Mouse (Mus musculus) thymus, postnatal 25 days (tissue): ENCODE results near the gene Nudt14.

Source experiments
- DNase-seq: peaks from one replicate; pipeline ENCODE4 v3.0.0; 2022

Gene Nudt14

GRCm38 (mm10) chr12:112941776-112942713 lies at the start of gene Nudt14:
Gene Nudt14 (minus strand): TSS chr12:112942124.
- peak; percentile 78 for DNase-seq

GRCm38 (mm10) chr12:112991444-112991843 lies 49.5 kb upstream of the Nudt14 start:
- DNase-seq: no peak

DNA sequence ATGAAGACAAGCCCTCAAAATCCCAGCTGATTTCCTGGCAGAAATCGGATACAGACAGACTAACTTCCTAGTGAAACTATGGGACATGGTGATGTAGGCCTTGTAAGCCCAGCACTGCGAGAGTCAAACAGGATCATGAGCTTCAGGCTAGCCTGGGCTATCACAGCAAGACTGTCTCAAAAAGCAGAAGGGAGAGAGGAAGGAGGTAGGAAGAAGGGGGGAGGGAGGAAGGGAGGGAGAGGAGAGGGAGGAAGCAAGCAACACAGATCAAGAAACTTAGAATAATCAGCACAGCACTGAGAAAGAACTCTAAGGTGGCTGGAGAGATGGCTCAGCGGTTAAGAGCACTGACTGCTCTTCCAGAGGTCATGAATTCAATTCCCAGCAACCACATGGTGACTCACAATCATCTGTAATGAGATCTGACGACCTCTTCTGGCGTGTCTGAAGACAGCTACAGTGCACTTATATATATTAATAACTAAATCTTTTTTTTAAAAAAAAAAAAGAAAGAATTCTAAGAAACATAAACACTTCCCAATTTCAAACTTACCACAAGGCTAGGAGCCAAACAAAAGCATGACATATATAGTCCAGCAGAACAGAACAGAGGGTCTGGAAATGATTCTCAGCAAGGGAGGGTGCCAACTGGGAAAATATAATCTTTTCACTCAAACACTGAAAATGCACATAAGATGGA lies 48.9 kb upstream of the Nudt14 start:
- no peak for DNase-seq

- peak; percentile 50 for DNase-seq
These were observed 46.0 kb upstream of the Nudt14 start for GRCm38 (mm10) chr12:112987877-112988276.

DNA sequence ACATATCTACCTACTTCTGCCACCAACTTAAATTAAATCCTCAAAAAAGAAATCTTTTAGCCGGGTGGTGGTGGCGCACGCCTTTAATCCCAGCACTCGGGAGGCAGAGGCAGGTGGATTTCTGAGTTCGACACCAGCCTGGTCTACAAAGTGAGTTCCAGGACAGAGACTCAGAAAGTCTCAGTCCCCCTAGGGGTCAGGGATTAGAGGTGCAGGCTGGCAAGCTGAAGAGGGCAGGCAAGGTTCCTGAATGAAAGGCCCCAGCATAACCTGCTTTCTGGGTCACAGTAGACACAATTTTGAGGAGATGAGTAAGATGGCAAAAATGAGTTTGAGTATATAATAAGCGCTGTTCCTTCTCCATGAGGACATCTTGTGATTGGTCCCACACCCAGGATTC lies 43.4 kb upstream of the Nudt14 start:
- DNase-seq: peak; percentile 46

DNA sequence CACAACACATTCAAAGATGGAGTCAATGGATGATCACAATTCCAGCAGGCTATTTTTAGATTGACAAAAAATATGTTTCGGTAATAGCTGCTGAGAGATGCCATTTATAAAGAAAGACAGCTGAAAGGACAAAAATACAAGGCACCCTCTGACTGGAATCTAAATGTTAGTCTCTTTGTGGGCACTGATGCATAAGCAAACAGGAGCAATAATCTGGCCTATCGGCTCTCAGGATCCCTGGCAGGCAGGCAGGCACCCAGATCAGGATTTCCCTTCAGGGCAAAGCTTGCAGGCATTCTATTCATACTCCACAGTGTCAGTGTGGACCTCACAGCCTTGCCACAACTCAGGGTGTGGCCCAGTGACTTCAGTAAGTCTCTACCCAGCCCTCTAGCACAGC lies 40.1 kb upstream of the Nudt14 start:
- DNase-seq: no peak

- no peak for DNase-seq
These were observed 35.2 kb upstream of the Nudt14 start for GRCm38 (mm10) chr12:112977156-112977555.

GRCm38 (mm10) chr12:112976371-112977073 lies 34.6 kb upstream of the Nudt14 start, which contains the start of gene Btbd6:
Gene Btbd6 (plus strand): TSS chr12:112976482.
- DNase-seq: peak; percentile 91

DNA sequence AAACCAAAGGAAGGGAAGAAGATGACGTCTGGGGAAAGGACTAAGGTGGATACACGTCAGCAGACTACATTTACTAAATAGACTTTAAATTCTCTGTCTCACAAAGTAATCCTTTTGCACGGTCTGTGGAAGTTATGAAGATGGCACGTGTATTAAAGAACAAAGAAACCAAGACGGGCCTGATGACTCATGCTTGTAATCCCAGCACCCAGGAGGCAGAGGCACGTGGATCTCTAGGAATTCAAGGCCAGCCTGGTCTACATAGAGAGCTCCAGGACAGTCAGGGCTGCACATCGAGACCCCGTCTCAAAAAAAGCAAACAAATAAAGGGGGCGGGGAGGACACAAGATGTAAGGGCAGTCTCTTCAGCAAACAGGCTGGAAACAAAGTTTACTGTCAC lies 32.8 kb upstream of the Nudt14 start:
- DNase-seq: no peak

- DNase-seq: no peak
These were observed 27.7 kb upstream of the Nudt14 start for GRCm38 (mm10) chr12:112969616-112970015.

DNA sequence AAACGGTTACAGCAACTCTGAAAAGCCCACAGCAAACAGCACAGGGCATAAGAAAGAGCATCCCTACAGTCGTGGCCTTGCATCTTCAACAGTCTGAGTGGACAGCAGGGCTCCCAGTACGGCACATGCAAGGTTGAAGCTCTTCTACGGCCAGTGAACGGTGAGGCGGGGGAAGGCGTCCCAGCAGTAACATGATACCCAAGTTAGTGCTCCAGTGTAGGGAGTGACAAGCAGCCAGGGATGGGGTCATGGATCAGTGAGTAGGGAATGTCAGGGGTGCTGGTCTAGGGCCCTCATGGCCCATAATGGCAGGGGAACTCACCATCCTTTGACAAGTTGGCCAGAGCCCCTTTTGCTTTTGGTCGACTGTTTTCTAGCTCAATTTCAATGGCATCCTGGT lies 27.0 kb upstream of the Nudt14 start:
- no peak for DNase-seq

DNA sequence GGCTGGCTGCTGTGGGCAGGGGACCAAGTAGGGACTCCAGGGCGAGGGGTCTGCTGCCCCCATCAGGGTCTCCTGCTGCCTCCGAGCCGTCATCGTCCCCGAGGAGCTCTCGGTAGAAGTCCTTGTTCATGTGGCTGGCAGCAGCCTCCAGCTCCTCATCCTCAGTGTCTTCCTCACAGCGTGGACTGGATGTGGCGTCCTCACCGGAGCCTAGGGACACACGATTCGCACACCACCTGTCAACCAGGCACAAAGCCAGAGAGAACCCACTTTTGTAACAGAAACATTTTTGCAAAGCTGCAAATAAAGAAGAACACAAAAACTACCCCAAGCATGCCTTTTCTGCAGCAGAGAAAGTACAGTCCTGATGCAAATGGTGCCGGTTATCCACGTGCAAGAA lies 23.9 kb upstream of the Nudt14 start:
- no peak for DNase-seq

DNA sequence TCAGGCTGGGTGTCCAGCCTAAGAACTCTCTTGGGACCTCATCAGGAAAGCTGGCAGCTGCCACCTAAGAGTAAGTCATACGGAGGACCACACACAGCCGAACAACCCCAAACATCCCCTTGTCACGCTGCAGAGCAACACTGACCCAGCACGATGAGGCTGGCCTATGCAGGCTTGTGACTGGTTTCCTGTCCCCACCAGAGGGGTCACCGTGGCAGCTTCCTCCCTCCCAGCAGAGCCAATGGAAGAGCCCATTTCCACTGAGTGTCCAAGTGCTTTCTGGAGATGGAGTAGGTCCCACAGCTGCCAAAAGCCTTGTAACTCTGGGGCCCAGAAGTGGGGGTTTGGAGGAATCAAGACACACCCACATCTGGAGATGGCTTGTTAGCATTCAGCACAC lies 19.9 kb upstream of the Nudt14 start:
- DNase-seq: no peak

DNA sequence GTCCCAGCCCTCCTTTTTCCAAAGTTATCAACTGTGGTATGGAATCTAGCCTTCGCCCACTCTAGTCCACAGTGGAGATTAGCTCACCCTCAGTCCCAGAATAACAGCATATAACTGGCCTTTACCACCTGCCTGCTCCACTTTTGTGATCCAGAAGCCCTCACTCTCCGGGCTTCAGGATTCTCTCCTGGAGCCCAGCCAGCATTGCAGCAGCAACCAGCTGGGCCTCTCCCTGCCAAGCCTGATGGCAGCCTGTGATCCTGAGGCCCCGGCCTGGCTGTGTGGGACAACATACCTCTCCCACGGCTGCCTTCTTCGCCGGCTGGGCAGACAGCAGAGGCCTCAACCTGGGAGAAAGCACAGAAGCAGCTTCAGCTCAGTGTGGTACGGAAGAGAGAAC lies 19.5 kb upstream of the Nudt14 start:
- DNase-seq: no peak

DNA sequence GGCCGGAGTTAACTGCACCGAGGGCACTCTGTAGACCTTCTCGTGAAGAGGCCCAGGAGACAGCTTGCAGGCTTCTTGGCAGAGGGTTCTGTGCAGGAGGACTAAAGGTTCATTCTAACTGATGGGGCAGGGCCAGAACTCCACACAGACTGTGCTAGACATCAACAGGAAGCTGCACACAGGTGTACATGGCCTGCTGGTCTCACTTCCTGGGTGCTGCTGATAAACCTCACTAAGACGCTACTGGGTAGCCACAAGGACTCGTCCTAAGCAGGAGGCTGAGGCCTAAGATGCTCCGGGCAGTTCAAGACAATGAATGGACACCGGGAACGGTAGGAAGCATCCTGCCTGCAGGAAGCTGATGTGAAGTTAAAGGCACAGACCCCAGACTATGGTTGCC lies 17.5 kb upstream of the Nudt14 start:
- DNase-seq: peak; percentile 58

GRCm38 (mm10) chr12:112958303-112958702 lies 16.4 kb upstream of the Nudt14 start:
- DNase-seq: peak; percentile 55

DNA sequence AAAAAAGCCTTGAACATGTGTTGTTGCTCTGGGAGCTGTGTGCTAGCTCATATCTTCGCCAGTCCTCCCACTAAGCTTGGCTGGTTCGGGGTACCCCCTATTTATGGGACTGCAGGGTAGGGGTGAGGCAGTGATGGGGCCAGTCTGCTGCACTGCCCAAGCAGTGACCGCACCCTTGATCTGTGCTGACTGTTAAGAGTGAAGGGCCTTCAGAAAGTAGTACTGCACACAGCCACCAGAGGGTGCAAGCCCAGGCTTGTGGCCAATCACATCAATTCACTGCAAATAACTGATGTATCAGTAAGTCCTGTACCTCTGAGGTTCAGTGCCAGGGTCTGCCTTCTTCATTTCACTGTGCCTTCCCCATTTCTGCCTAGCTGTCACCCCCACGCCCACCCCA lies 13.9 kb upstream of the Nudt14 start:
- peak; percentile 73 for DNase-seq

DNA sequence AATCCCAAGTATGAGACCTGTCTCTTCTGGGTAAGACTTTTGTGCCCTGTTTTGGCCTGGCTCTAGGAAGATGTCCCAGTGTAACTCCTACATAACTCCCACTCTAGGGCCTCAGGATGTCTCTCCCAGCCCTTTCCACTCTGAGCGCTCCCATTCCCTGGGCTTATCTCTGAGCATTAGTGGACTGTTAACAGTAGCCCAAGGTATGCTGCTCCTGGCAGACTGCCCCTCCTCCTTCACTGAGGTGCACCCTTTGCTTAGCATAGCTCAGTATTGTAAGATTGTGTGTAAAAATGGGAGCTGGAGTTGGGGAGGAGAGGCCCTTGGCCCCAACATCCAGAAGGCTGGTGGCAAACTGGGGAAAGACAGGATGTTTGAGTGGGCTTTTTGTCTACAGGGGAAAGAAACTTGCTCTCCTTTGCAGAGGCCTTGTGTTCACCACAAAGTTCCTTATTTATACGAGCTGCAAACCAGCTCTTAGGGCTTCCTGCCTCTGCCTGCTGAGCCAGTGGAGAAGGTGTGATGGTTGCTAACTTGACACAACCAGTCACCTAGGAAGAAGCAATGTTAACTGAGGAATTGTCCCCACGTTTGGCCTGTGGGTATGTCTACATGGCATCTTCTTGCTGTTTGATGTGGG lies 11.1 kb upstream of the Nudt14 start:
- DNase-seq: no peak

GRCm38 (mm10) chr12:112952433-112952832 lies 10.5 kb upstream of the Nudt14 start:
- no peak for DNase-seq

DNA sequence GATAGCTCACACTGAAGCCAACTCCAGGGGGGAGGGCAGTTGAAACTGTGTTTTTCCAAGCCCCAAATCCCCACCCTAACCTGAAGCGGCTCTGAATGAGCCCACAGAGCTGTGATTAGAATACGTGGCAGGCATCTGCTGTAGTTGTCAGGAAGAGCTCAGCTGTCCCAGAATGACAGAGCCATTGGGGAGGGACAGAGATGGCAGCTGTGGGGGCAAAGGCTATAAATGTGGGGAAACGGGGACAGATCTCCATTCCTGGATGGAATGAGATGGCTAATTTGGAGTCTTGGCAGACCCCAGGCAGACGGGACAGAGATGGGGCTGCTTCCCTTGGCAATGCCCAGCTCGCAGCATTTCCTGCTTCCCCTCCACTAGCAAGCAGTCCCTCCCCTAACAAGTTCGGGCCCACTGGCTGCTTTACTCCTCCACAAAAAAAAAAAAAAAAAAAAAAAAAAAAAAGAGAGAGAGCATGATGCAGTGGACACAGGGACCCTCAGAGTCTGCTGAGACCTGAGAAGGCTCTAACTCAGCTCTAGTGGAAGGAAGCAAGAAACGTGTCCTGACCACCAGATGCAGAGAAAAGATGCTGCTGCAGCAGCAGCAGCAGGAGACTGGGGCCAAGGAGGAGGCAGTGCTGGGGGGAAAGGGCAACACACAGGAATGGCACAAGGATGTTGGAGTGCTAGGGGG lies 9.4 kb upstream of the Nudt14 start:
- DNase-seq: no peak

- DNase-seq: no peak
These were observed 8.8 kb upstream of the Nudt14 start for GRCm38 (mm10) chr12:112950761-112951129.

- peak; percentile 81 for DNase-seq
These were observed 8.3 kb upstream of the Nudt14 start for GRCm38 (mm10) chr12:112950040-112950760.
